8 mouse cellular contexts compared by ENCODE assay signal in the genomic region with DNA sequence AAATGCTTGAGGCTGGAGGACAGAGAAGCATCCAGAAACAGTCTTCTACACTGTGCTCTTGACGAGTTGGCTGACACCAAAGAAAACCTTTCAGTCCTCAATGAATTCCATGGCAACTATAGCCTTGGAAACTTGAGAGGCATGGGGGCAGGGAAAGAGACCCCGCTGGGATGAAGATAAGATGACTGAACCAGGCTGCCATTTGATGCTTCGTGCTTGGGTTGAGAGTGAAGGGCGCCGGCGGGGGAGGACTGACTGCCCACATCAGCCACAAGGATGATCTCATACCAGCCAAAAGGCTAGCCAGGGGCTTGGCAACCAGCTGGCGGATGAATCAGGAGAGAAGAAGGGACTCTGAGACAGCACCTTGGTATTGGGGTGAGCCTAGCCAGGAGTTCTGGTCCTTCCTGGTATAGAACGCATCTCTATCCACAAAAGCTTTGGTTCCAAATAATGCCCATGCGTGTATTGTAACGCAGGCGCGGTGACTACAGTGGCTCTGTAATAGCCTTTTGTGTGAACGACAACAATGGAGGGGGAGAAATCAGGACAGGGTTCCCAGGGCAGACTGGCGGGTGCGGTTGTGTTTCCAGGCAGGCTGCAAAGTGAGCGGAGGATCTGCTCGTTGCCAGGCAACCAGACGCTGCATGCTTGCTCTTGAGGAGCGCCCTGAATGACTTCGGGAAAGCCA. TPM values are rescaled to one million over a fixed set of nuclear protein-coding genes. Genes with fewer than 3 reads are reported as not detected.
DNase-seq lines count a peak whose midpoint lies in the region; ATAC-seq lines count a peak whose summit lies in the region.

No protein-coding gene starts in this region.

- H3K9me3 ChIP-seq in lung, embryonic 15.5 days, result no peaks in the 10 kb centered on the region

- H3K4me3 ChIP-seq in lung, embryonic 15.5 days, result peak overlapping the region; percentile 20

- no peaks in the 10 kb centered on the region for H3K36me3 ChIP-seq in lung, embryonic 15.5 days

- no peak overlapping the region for H3K9ac ChIP-seq in lung, embryonic 15.5 days

- H3K27ac ChIP-seq in lung, embryonic 15.5 days, result no peak overlapping the region

- DNase-seq in Muller cell, postnatal 12 days (ENCODE audit: inconsistent ontology term), result peak; percentile 94
- DNase-seq in cerebellum, adult 9-11 months, result peak; percentile 12
- DNase-seq in frontal cortex, adult 2 months (ENCODE audit: extremely low spot score in 1 of 2, low spot score in 1 of 2), result peak; percentile 51 to 76
- peak; percentile 71 to 79 for DNase-seq in layer of hippocampus, postnatal 10 days (ENCODE audit: low spot score in 2 of 2)
- peak; percentile 93 for DNase-seq in retina, postnatal 1 day

- H3K4me1 ChIP-seq in lung, embryonic 15.5 days, result peaks cover 13% of the 10 kb centered on the region; the same call in 1 of the 2 replicates

- 2% methylated on average over 20 of the region's 20 CpGs for WGBS in lung, embryonic 15.5 days

- ATAC-seq in hematopoietic stem cell, adult 5-6 weeks (replicated peaks in 1 of 2; ENCODE audit: insufficient read depth in 1 of 2, low FRiP score in 2 of 2, low TSS enrichment in 1 of 2, low read depth in 1 of 2, poor library complexity in 2 of 2, severe bottlenecking in 2 of 2), result peak; percentile 44 to 46; a peak in 1 of 4 replicates
- peak; percentile 81; the same call in 1 of the 2 replicates for ATAC-seq in lung, embryonic 15.5 days (ENCODE audit: borderline replicate concordance, extremely low read depth, low FRiP score, low TSS enrichment)
- no peak for ATAC-seq in CD4-positive, CD25-positive, alpha-beta regulatory T cell, adult 4 months

- peak overlapping the region; percentile 61 for H3K4me2 ChIP-seq in lung, embryonic 15.5 days

- no peaks in the 10 kb centered on the region for H3K27me3 ChIP-seq in lung, embryonic 15.5 days

RNA-seq across cellular contexts. Expression of a gene that starts 55.0 kb away (rescaled TPM):
- polyA plus RNA-seq in frontal cortex, adult 2 months (2012; rRNA removed), result 39.9 and 45.7 TPM in 2 replicates
- total RNA-seq in hematopoietic stem cell, adult 5-6 weeks (2017), result 224 and 253 TPM in 2 replicates
- 10 to 100 TPM; 70.2 to 77.2 TPM for total RNA-seq in layer of hippocampus, postnatal 10 days (2021)
- 178 and 179 TPM in 2 replicates for polyA plus RNA-seq in lung, embryonic 15.5 days (2015; fragmentation: Nextera tagmentation; extraction: Ambion mirVana)
- 100 to 1,000 TPM; 150 to 165 TPM for polyA plus RNA-seq in CD4-positive, CD25-positive, alpha-beta regulatory T cell, adult 4 months (2017; shearing (Covaris generic))

Comparison
In these comparisons a context has a peak if more than half of its experiments do, and no peak if none do; other contexts are left out.
1. DNase-seq: peak in every context shown above with its lines; median percentile 94 in Muller cell, postnatal 12 days; 93 in retina, postnatal 1 day; 75 in layer of hippocampus, postnatal 10 days; 64 in frontal cortex, adult 2 months; 12 in cerebellum, adult 9-11 months.